Mouse (Mus musculus) lung, postnatal 0 days (tissue): ENCODE results near the gene Itgb8.

Source experiments
- CTCF ChIP-seq: IDR thresholded peaks from 2 replicates; pipeline ENCODE4 v1.5.1; 2016; ENCODE audit warnings: antibody characterized with exemption, mild to moderate bottlenecking
- EP300 ChIP-seq: IDR thresholded peaks from 2 replicates; pipeline ENCODE4 v1.6.1; 2016; ENCODE audit warnings: antibody characterized with exemption, mild to moderate bottlenecking, control low read depth

GRCm38 (mm10) chr12:119210590-119210989 is 28.0 kb downstream of the Itgb8 start:
- TF ChIP-seq EP300: no peak
- TF ChIP-seq CTCF: no peak
